Mouse (Mus musculus) embryo, embryonic 11.5 days (tissue): ENCODE data around the gene Gm20736.
"Not testable (repeated sequence)": the region's sequence is repeated elsewhere in the genome, so short reads cannot be mapped to it uniquely, and the experiment has no call there.

ENCODE experiments used
- DNase-seq: peaks from one replicate; pipeline ENCODE4 v3.0.0-alpha.2; 2012; ENCODE audit warnings: low read depth, low spot score

The Gm20736 gene

GRCm38 (mm10) chrY:65377390-65377789, at the start of gene Gm20736:
Gene Gm20736, plus strand, starts transcription at chrY:65377690.
- DNase-seq = not testable (repeated sequence)
